Mouse (Mus musculus): ENCODE measurements at regions not wholly inside any gene's neighbourhood (a gene's known extent, or its start where the extent isn't known, plus 50 kb on each side); places are given as distances from the start of the nearest gene placed in this dataset.
A peak's percentile ranks its signal among the peaks of the same experiment; 100 is the strongest.
"Not testable (repeated sequence)": the region's sequence is repeated elsewhere in the genome, so short reads cannot be mapped to it uniquely, and the experiment has no call there.

DNA sequence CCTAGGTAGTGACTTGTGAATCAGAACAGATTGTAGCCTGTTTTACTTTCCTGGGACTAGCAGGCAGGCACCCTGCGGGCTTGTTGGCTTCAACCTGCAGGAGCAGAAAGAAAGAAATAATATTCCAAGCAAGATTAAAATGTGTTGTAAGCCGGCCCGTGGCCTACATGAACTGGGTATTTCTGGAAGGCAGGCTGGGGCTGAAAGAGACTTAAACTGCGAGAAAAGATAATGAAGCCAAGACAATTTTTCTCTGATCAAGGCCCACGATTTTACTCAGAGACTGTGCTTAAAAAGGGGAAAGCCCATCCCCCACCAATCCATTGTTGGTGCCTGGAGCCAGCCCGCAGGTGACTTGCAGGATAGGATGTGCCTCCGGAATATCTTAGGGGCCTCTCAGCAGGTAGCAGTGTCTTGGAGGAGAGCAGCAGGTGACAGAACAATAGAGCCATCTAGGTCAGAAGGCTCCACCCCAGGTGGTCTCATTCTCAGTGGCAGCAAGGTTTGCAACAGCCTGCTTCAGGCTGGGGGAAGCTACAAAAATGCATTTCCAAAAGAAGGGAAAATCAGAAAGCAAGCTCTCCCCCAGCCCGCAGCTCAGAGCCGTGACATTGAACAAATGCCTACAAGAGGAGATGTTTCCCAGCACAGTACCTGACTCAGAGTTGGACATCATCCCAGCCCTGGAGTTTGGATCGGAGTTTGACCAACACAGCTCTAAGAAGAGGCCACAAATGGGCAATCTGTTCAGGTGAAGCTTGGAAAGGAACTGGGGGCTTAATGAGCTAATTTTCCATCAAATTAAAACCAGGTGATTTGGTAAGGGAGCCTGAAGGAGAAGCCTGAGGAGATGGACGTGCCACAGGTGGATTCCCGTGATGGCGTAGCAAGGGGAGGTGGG lies 121.4 kb upstream of the Slc1a3 start:
- no peak for DNase-seq (ENCODE audit: low spot score in 2 of 2)

GRCm38 (mm10) chr15:8824861-8825260 lies 114.3 kb upstream of the Slc1a3 start:
- no peak for DNase-seq (ENCODE audit: low spot score in 2 of 2)

GRCm38 (mm10) chr15:8822795-8823194 lies 112.2 kb upstream of the Slc1a3 start:
- DNase-seq (ENCODE audit: low spot score in 2 of 2) = not testable (repeated sequence)

DNA sequence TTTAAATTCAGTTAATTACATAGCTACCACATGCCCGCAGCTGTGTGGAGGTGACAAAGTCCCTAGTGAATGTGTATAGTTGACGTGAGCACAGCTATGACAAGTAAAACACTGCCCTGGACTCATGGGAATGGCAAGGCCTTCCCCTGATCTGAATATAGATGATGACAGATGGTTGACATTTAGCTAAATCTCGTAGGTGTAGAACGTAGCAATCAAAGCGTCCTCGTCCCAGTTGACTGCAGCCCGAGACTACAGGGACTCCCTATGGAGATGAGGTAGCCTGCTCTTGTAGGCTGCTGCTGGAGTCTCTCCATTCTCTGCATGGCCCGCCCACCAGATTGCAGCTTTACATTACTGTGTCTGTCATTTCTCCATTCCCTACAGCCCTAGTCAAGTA lies 107.0 kb upstream of the Slc1a3 start:
- DNase-seq (ENCODE audit: low spot score in 2 of 2) = no peak

DNA sequence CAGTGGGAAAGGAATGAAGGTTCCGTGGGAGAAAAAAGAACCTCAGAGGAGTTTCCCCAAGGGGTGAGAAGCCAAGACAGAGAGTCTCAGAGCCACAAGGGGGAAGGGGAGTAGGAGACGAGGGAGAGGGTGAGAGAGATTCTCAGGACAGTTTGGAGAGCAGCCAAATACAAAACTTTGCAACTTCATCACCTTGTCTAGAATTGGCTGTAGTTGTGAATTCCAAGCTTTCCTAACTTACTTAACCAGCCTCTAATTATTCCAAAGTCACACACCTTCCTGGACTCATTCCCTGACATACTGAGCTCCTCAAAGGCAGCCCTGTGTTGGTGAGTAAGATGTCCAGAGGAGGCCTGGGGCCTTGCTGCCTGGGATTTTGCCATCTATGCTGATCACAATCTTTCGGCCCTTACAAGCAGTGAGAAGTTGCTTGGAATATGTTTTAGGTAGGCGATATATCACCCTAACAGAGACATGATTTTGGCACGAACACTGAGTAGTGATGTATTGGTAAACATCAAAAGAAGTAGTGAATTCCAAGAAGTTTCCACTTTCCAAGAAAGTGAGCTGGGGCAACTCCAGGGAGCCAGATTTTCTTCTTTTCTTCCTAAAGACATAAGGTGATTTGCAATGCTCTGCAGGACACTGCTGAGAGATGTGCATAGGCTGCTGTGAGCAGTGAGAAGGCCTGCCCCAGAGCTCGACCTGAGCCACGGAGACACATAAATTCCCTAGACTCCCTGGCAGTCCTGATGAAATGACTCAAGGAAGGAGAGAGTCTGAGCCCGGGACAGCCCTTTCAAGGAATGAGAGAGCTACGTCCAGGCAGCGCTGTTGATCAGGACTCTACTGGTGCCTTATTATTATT lies 106.2 kb upstream of the Slc1a3 start:
- DNase-seq (ENCODE audit: low spot score in 2 of 2) = no peak

- DNase-seq (ENCODE audit: low spot score in 2 of 2) = no peak
Observed at GRCm38 (mm10) chr15:8815958-8816357, 105.4 kb upstream of the Slc1a3 start.

DNA sequence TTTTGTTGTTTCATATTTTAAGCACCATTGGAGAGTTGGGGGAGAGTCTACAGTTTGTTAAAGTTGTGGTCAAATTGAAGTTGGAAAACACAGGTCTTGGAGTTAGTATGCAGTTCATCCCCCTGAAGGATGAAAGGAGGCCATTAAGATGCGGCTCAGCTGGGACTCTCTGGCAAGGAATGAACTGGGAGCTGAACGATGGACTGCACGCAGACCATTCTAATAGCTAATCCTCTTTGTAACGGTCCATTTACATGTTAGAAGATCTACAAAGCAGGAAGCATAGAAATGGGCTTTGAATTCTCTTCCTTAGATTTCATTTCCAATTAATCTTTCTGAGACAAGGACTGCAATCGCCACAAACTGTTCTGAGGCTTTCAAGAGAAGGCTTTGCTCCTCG lies 104.7 kb upstream of the Slc1a3 start:
- no peak for DNase-seq (ENCODE audit: low spot score in 2 of 2)

DNA sequence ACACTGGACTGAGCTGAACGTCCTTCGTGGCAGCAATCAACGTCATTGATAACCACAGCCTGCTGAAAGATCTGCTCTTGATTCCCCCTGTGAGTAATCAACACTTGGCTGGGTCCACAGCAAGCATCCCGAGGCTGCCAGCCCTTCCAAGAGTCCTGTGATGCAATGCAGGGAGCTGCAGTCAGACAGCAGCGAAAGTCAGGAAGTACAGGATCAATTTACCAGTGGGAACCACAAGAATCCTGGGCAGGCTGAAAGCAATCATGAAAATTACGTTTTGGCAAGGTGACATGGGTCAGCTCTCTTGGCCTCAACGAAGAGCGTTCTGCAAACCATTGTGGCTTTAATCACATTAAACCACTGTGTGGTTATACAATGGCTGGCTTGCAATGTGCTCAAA lies 95.8 kb upstream of the Slc1a3 start:
- DNase-seq (ENCODE audit: low spot score in 2 of 2) = peak; percentile 15 to 36

DNA sequence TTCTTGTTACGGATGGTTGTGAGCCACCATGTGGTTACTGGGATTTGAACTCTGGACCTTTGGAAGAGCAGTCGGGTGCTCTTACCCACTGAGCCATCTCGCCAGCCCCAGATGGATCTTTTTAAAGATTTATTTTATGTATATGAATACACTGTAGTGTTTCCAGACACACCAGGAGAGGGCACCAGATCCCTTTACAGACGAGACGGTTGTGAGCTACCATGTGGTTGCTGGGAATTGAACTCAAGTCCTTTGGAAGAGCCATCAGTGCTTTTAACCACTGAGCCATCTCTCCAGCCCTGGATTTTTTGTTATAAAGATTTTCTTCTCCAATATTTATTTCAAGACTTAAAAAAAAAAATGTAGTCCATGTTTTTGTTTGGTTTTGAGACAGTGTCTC lies 95.0 kb upstream of the Slc1a3 start:
- DNase-seq (ENCODE audit: low spot score in 2 of 2) = not testable (repeated sequence)

GRCm38 (mm10) chr15:8802058-8802457 lies 91.5 kb upstream of the Slc1a3 start:
- no peak for DNase-seq (ENCODE audit: low spot score in 2 of 2)

GRCm38 (mm10) chr15:8797015-8797414 lies 86.5 kb upstream of the Slc1a3 start:
- DNase-seq (ENCODE audit: low spot score in 2 of 2) = no peak

GRCm38 (mm10) chr15:8792106-8792505 lies 81.5 kb upstream of the Slc1a3 start:
- DNase-seq (ENCODE audit: low spot score in 2 of 2) = no peak

GRCm38 (mm10) chr15:8789924-8790323 lies 79.4 kb upstream of the Slc1a3 start:
- no peak for DNase-seq (ENCODE audit: low spot score in 2 of 2)

GRCm38 (mm10) chr15:8789000-8789399 lies 78.4 kb upstream of the Slc1a3 start:
- DNase-seq (ENCODE audit: low spot score in 2 of 2) = no peak

DNA sequence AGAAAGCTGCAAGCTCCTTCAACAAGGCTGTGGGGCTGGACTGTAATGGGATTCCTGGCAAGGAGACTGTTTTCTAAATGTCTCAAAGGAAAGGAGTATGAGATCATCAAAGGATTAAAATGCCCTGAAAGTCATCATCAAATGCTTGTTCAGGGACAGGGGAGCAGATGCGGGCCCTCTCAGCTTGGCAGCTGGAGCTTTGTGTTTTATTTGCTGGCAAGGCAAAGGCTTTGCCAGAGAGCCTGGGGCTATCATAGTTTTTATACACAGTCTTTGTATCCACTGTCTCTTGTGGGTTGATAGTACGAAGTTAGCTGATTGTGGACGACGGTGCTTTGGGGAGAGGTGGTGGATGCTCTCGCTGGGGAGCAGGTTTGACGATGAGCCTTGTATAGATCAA lies 75.0 kb upstream of the Slc1a3 start:
- no peak for DNase-seq (ENCODE audit: low spot score in 2 of 2)

DNA sequence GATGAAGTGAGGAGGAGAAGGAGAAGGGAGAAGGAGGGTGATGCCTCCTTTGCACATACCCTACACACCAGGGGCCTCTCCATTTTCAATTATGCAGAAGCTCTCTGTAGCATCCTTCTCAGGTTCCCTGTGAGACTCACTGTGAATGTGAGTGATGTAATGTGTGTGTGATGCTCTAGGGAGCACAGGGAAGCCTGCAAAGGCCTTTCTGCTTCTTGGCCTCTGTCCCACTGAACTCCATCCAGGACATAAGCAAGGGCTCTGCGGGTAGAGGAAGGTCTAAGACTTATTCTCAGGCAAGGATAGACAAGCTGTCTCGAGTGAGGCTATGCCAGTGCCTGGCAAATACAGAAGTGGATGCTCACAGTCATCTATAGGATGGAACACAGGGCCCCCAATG lies 73.0 kb upstream of the Slc1a3 start:
- no peak for DNase-seq (ENCODE audit: low spot score in 2 of 2)

GRCm38 (mm10) chr15:8783036-8783435 lies 72.5 kb upstream of the Slc1a3 start:
- DNase-seq (ENCODE audit: low spot score in 2 of 2) = no peak

DNA sequence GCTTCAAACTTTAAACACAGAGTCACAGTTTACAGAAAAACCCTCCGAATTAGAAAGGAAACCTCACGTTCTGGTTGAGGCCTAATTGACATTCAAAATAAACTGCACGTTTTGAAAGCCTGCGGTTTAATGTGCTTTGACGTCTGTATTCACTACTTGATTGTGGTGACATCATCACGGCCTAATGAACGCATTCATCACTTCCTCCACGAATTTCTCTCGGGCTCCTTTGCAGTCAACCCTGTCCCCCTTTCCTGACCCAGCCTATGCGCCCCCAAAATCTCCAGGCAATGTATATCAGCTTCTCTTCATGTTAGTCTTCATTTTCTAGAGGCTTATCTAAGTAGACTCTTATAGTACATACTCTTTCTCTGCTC lies 71.6 kb upstream of the Slc1a3 start:
- no peak for DNase-seq (ENCODE audit: low spot score in 2 of 2)

DNA sequence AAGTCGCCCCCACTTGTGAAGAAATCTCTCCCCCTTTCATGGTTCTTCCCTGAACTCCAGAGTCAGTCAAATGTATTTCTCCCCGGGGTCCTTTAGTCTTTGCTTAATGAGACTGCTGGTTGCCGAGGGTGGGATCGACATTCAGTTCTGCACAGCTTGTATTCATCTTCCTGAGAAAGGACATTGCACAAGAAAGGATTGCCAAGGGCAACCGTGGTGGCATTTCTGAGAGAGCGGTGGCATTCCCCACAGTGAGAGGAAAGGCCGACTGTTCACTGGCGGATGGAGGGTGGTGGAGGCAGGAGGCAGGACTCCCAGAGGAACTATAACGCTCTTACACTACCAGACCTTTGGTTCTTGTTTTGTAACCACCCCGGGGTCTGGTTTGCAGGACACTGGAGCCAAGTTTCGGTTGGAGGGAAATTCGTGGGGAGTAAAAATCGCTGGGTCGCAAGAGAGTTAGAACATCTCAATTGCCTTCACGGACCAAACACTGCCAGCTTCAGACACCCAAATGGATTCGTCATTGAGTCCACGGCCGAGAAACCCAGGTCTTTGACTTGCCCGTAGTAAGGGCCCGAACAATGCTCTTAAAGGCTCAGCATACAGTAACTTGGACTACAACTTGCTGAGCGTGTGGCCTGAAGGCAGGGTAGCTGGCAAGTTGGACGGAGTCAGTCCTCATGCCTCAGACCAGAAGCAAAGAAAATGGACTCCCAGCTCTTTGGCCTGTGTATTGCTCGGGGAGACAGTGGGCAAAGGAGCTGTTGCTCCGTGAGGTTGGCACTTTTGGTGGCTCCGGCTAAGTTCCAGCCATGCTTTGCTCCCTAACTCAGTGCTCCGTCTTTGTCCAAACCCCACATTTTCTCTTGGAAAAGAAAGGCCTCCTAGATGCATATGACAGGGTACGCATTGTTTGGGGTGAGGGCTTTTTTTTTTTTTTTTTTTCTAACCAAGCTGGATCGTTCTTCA lies 70.9 kb upstream of the Slc1a3 start:
- no peak for DNase-seq (ENCODE audit: low spot score in 2 of 2)

DNA sequence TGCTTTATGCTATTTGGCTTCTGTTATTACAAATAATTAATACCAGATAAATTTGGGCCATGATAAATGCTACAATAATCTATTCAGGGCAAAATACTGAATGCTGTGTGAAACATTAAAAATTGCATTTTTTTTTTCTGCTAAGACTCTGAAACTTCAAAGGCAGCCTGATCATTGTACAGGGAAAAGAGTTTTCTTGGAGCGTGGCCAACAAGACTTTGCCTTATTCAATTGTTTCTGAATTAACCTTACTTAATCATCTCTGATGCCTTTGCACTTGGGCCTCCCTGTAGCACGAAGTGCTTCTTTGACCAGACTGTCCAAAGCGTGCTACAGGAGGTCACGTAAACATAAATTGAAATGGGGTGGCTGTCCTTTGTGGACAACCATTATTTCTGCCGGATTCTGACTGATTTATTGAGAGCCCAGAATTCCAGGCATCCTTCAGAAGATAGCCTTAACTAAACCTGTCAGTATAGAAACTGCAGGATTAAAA lies 69.9 kb upstream of the Slc1a3 start:
- DNase-seq (ENCODE audit: low spot score in 2 of 2) = no peak
